Mouse (Mus musculus) limb, embryonic 14.5 days (tissue): ENCODE data around the gene Car14. TPM values are rescaled to one million over a fixed set of nuclear protein-coding genes. Genes with fewer than 3 reads are reported as not detected.

ENCODE experiments used
- ATAC-seq: fragments of 200-750 bp; cut with Nextera tagmentation; 2 replicates; pipeline ENCODE4 v1.8.0; 2017; ENCODE audit warnings: low read depth, moderate number of reproducible peaks, moderate TSS enrichment; ENCODE audit not compliant: low FRiP score
- DNase-seq: peaks from one replicate; pipeline ENCODE4 v3.0.0-alpha.2; 2015; ENCODE audit warnings: low spot score
- H3K27ac ChIP-seq: fragments of 300-500 bp; sonication (generic); replicated peaks from 2 replicates; pipeline ENCODE4 v1.5.1; 2014; ENCODE audit warnings: low read depth, mild to moderate bottlenecking, low read length, moderate library complexity, mixed read lengths
- H3K27me3 ChIP-seq: fragments of 300-500 bp; sonication (generic); 2 replicates; pipeline ENCODE4 v1.6.1; 2014; ENCODE audit warnings: low read length, mixed read lengths; ENCODE audit not compliant: control insufficient read depth, insufficient read depth
- H3K36me3 ChIP-seq: fragments of 300-500 bp; sonication (generic); 2 replicates; pipeline ENCODE4 v1.6.1; 2014; ENCODE audit warnings: mild to moderate bottlenecking, low read length, moderate library complexity, mixed read lengths; ENCODE audit not compliant: control insufficient read depth, insufficient read depth
- H3K4me1 ChIP-seq: fragments of 300-500 bp; sonication (generic); 2 replicates; pipeline ENCODE4 v1.6.1; 2014; ENCODE audit warnings: antibody characterized with exemption, low read length, mixed read lengths; ENCODE audit not compliant: control insufficient read depth, insufficient read depth
- H3K4me2 ChIP-seq: fragments of 300-500 bp; sonication (generic); replicated peaks from 2 replicates; pipeline ENCODE4 v1.6.1; 2014; ENCODE audit warnings: low read depth, mild to moderate bottlenecking, low read length, moderate library complexity; ENCODE audit not compliant: severe bottlenecking
- H3K4me3 ChIP-seq: fragments of 300-500 bp; sonication (generic); replicated peaks from 2 replicates; pipeline ENCODE4 v1.5.1; 2014; ENCODE audit warnings: low read length
- H3K9ac ChIP-seq: fragments of 300-500 bp; sonication (generic); 2 replicates; pipeline ENCODE4 v1.6.1; 2014; ENCODE audit warnings: mild to moderate bottlenecking, low read depth, low read length, moderate library complexity; ENCODE audit not compliant: severe bottlenecking
- H3K9me3 ChIP-seq: fragments of 300-500 bp; sonication (generic); 2 replicates; pipeline ENCODE4 v1.6.1; 2016; ENCODE audit warnings: low read length; ENCODE audit not compliant: control insufficient read depth
- POLR2A ChIP-seq: fragments of 200-500 bp; IDR thresholded peaks from 2 replicates; pipeline ENCODE4 v1.8.0; 2012; ENCODE audit warnings: inconsistent platforms, mild to moderate bottlenecking, moderate library complexity, borderline replicate concordance; ENCODE audit not compliant: insufficient read depth, insufficient read length; ENCODE audit errors: extremely low read depth
- WGBS: fragments of 180-500 bp; shearing (Covaris S2); extraction: QIAGEN DNeasy Blood & Tissue Kit; methylation state at CpG from one replicate; pipeline ENCODE4 v1.1.7; 2014; 5-methylcytosine and 5-hydroxymethylcytosine counted together
- polyA plus RNA-seq, 2 experiments: library from polyadenylated mRNA; depleted of rRNA in 1 of 2; stranded (reverse) in 1 of 2; unstranded in 1 of 2; fragments of >200 nt; fragmentation: Nextera tagmentation in 1 of 2; extraction: Ambion mirVana in 1 of 2; gene quantifications; 2 replicates each; pipeline versions ENCODE4 v1.2.1 to v1.2.3; 2012 to 2014

Car14 gene
- polyA plus RNA-seq, 2 experiments = 11.3 to 11.5 TPM

- H3K36me3 ChIP-seq = peaks cover 59% of the 10 kb centered on the region
- no peak overlapping the region for H3K4me3 ChIP-seq
- no peak overlapping the region for H3K9ac ChIP-seq
- WGBS = 88% methylated on average over 2 of the region's 2 CpGs
- ATAC-seq = no peak
- H3K27ac ChIP-seq = no peak overlapping the region
- no peak for TF ChIP-seq POLR2A
- H3K4me1 ChIP-seq = peaks cover 5% of the 10 kb centered on the region
- no peak overlapping the region for H3K4me2 ChIP-seq
- no peaks in the 10 kb centered on the region for H3K27me3 ChIP-seq
- DNase-seq = no peak
- H3K9me3 ChIP-seq = no peaks in the 10 kb centered on the region
Observed at GRCm38 (mm10) chr3:95867408-95867807, 37.1 kb downstream of the Car14 start.

DNA sequence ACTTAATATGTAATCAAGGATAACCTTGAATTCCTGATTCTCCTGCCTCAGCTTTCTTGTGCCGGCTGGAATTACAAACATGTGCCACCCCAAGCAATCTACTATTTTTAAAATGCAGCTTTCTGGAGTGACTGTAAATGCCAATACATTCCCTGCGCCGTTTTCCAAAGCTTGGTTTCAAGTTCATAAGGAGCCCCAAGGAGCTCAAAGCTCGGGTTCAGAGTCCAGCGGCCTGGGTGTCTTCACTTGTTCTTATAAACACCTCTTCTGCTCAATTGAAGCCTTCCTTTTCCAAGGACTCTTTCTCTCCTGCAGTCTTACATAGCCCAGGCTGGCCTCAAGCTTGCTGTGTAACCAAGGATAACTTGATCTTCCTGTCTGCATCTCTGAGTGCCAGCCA, 38.4 kb downstream of the Car14 start:
- ATAC-seq = no peak
- H3K4me2 ChIP-seq = no peak overlapping the region
- DNase-seq = no peak
- H3K4me3 ChIP-seq = no peak overlapping the region
- no peaks in the 10 kb centered on the region for H3K4me1 ChIP-seq
- no peak overlapping the region for H3K9ac ChIP-seq
- H3K27me3 ChIP-seq = no peaks in the 10 kb centered on the region
- H3K9me3 ChIP-seq = no peaks in the 10 kb centered on the region
- TF ChIP-seq POLR2A = no peak
- 90% methylated on average over 5 of the region's 5 CpGs for WGBS
- peaks cover 62% of the 10 kb centered on the region for H3K36me3 ChIP-seq
- no peak overlapping the region for H3K27ac ChIP-seq

- WGBS = 89% methylated on average over 20 of the region's 20 CpGs
- H3K36me3 ChIP-seq = peaks cover 62% of the 10 kb centered on the region
- no peak overlapping the region for H3K4me3 ChIP-seq
- H3K4me1 ChIP-seq = no peaks in the 10 kb centered on the region
- no peak overlapping the region for H3K9ac ChIP-seq
- H3K27me3 ChIP-seq = no peaks in the 10 kb centered on the region
- no peak overlapping the region for H3K4me2 ChIP-seq
- H3K27ac ChIP-seq = no peak overlapping the region
- H3K9me3 ChIP-seq = no peaks in the 10 kb centered on the region
- ATAC-seq (no peak), DNase-seq (no peak)
- no peak for TF ChIP-seq POLR2A
Observed at GRCm38 (mm10) chr3:95865571-95865970, 38.9 kb downstream of the Car14 start.

DNA sequence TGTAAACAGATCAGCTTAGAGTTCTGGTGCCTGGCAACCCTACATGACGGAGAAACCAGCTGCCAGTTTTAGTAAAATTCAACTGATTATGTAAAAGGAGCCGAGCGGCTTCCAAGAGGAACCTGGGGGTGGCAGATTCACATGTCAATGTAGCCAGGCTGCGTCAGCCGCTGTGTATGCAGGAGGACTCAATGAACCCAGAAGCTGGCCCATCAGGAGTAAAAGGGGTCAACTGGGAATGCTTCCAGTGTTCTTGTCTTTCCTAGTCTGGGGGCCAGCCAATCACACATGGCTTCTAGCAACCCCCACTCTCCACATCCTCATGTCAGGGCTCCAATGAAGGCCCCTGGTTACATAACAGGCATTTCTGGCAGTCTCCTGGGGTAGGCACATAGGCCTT, 39.4 kb downstream of the Car14 start:
- DNase-seq (no peak), ATAC-seq (no peak)
- H3K4me2 ChIP-seq = no peak overlapping the region
- H3K36me3 ChIP-seq = peaks cover 59% of the 10 kb centered on the region
- no peak overlapping the region for H3K9ac ChIP-seq
- no peak overlapping the region for H3K4me3 ChIP-seq
- H3K27ac ChIP-seq = no peak overlapping the region
- 80% methylated on average over 5 of the region's 5 CpGs for WGBS
- no peaks in the 10 kb centered on the region for H3K9me3 ChIP-seq
- H3K27me3 ChIP-seq = no peaks in the 10 kb centered on the region
- no peak for TF ChIP-seq POLR2A
- H3K4me1 ChIP-seq = no peaks in the 10 kb centered on the region

GRCm38 (mm10) chr3:95863578-95863977, 40.9 kb downstream of the Car14 start:
- no peak overlapping the region for H3K4me3 ChIP-seq
- DNase-seq (no peak), ATAC-seq (no peak)
- no peaks in the 10 kb centered on the region for H3K9me3 ChIP-seq
- TF ChIP-seq POLR2A = no peak
- H3K27me3 ChIP-seq = no peaks in the 10 kb centered on the region
- no peak overlapping the region for H3K27ac ChIP-seq
- H3K9ac ChIP-seq = no peak overlapping the region
- H3K36me3 ChIP-seq = peaks cover 45% of the 10 kb centered on the region
- H3K4me2 ChIP-seq = no peak overlapping the region
- H3K4me1 ChIP-seq = no peaks in the 10 kb centered on the region
- 77% methylated on average over 7 of the region's 7 CpGs for WGBS

- peaks cover 28% of the 10 kb centered on the region for H3K36me3 ChIP-seq
- no peak for TF ChIP-seq POLR2A
- no peak overlapping the region for H3K4me2 ChIP-seq
- no peak overlapping the region for H3K27ac ChIP-seq
- H3K4me3 ChIP-seq = no peak overlapping the region
- WGBS = 34% methylated on average over 2 of the region's 2 CpGs
- no peaks in the 10 kb centered on the region for H3K27me3 ChIP-seq
- no peaks in the 10 kb centered on the region for H3K4me1 ChIP-seq
- H3K9me3 ChIP-seq = no peaks in the 10 kb centered on the region
- DNase-seq (peak; percentile 84), ATAC-seq (peak; percentile 72; the same call in 1 of the 2 replicates)
- no peak overlapping the region for H3K9ac ChIP-seq
Observed at GRCm38 (mm10) chr3:95861796-95862195, 42.7 kb downstream of the Car14 start.
